Mouse (Mus musculus) limb, embryonic 13.5 days (tissue): Measurements from ENCODE around the gene Ctnnd2. TPM values are rescaled to one million over a fixed set of nuclear protein-coding genes. Genes with fewer than 3 reads are reported as not detected.

ENCODE experiments used
- ATAC-seq: fragments of 200-750 bp; cut with Nextera tagmentation; 2 replicates; pipeline ENCODE4 v1.8.0; 2017; ENCODE audit warnings: low read depth, moderate number of reproducible peaks, moderate TSS enrichment; ENCODE audit not compliant: low FRiP score
- H3K27ac ChIP-seq: fragments of 300-500 bp; sonication (generic); 2 replicates; pipeline ENCODE4 v1.5.1; 2015; ENCODE audit warnings: inconsistent platforms, mild to moderate bottlenecking, moderate library complexity
- H3K27me3 ChIP-seq: fragments of 300-500 bp; sonication (generic); 2 replicates; pipeline ENCODE4 v1.6.1; 2015; ENCODE audit warnings: mild to moderate bottlenecking, inconsistent platforms
- H3K36me3 ChIP-seq: fragments of 300-500 bp; sonication (generic); 2 replicates; pipeline ENCODE4 v1.6.1; 2015; ENCODE audit warnings: inconsistent platforms, mild to moderate bottlenecking, moderate library complexity
- H3K4me1 ChIP-seq: fragments of 300-500 bp; sonication (generic); 2 replicates; pipeline ENCODE4 v1.6.1; 2015; ENCODE audit warnings: inconsistent platforms
- H3K4me2 ChIP-seq: fragments of 300-500 bp; sonication (generic); replicated peaks from 2 replicates; pipeline ENCODE4 v1.6.1; 2015; ENCODE audit warnings: inconsistent platforms, mild to moderate bottlenecking, moderate library complexity
- H3K4me3 ChIP-seq: fragments of 300-500 bp; sonication (generic); 2 replicates; pipeline ENCODE4 v1.5.1; 2015; ENCODE audit warnings: moderate library complexity, mild to moderate bottlenecking, inconsistent platforms
- H3K9ac ChIP-seq: fragments of 300-500 bp; sonication (generic); 2 replicates; pipeline ENCODE4 v1.6.1; 2015; ENCODE audit warnings: mild to moderate bottlenecking, inconsistent platforms
- H3K9me3 ChIP-seq: fragments of 300-500 bp; sonication (generic); 2 replicates; pipeline ENCODE4 v1.6.1; 2016; ENCODE audit warnings: inconsistent platforms
- WGBS: fragments of 180-500 bp; shearing (Covaris S2); methylation state at CpG from one replicate; pipeline ENCODE4 v1.1.7; 2015; 5-methylcytosine and 5-hydroxymethylcytosine counted together
- polyA plus RNA-seq: library from polyadenylated mRNA; unstranded; fragments of >200 nt; fragmentation: Nextera tagmentation; extraction: Ambion mirVana; gene quantifications from 2 replicates; pipeline ENCODE4 v1.2.1, GENCODE M21; 2015

Ctnnd2 gene
- polyA plus RNA-seq, 1 experiment from 2014 or later, result 3.8 TPM

DNA sequence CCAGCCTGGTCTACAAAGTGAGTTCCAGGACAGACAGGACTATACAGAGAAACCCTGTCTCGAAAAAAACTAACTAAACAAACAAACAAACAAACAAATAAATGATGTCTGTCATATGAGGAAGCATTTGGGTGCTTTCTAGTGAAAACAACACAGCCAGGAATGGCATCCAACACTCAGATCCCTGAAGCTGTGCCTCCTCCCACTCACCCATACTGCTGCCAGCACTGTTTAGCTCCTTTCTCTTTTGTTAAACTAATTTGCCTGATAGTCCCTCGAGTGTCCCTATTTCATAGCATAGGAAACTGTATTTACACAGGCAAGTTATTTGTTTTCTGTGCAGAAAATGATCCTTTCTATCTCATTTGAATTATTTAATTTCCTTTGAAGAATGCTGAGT, 546.8 kb downstream of the Ctnnd2 start:
- Histone ChIP-seq H3K9me3 (no peaks in the 10 kb centered on the region), H3K9ac (no peak overlapping the region), H3K4me3 (no peak overlapping the region), H3K27ac (no peak overlapping the region), H3K36me3 (no peaks in the 10 kb centered on the region), H3K4me1 (no peaks in the 10 kb centered on the region), H3K4me2 (no peak overlapping the region), H3K27me3 (no peaks in the 10 kb centered on the region)
- no peak for ATAC-seq
- 77% methylated on average over 2 of the region's 2 CpGs for WGBS

DNA sequence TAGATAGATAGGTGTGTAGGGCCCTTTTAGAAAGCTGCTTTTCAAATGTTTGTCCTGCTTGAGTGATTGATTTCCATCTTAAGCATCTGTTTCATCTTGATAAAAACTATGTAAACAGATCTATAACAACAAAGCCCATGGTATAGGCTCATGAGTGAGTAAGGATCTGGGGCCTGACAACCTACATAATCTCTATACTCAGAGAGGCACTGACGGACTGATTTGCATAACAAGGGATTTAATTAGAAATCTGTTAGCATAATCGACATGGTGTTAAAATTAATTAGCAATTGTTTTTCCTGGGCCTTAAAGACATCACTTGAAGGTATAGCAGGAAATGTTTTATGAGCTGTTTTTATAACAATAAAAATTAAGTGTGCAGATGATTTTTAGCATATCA, 548.7 kb downstream of the Ctnnd2 start:
- Histone ChIP-seq H3K9ac (no peak overlapping the region), H3K9me3 (no peaks in the 10 kb centered on the region), H3K4me1 (no peaks in the 10 kb centered on the region), H3K27ac (no peak overlapping the region), H3K27me3 (no peaks in the 10 kb centered on the region), H3K4me2 (no peak overlapping the region), H3K4me3 (no peak overlapping the region), H3K36me3 (no peaks in the 10 kb centered on the region)
- 69% methylated on average over 2 of the region's 2 CpGs for WGBS
- no peak for ATAC-seq

DNA sequence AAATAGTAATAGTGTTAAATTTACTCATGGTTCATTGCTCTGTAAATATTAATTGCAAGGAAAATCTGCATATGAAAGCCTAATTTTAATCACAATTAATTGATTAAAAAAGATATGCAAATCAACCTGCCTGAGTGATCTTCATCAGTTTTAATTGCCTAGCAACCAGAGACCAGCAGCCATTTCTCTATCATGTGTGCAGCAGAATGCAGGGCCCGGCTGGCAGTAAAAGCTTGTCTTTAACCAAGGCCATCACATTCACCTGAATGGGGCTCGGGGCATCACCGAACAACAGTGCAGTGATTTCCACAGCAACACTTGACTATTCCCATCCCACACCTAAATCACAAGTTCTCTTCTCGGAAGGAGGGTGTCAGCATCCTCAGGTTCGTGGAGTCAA, 553.7 kb downstream of the Ctnnd2 start:
- H3K4me2 ChIP-seq, result no peak overlapping the region
- ATAC-seq, result no peak
- H3K36me3 ChIP-seq, result no peaks in the 10 kb centered on the region
- no peaks in the 10 kb centered on the region for H3K27me3 ChIP-seq
- H3K4me1 ChIP-seq, result no peaks in the 10 kb centered on the region
- H3K4me3 ChIP-seq, result no peak overlapping the region
- 89% methylated on average over 5 of the region's 5 CpGs for WGBS
- no peaks in the 10 kb centered on the region for H3K9me3 ChIP-seq
- H3K9ac ChIP-seq, result no peak overlapping the region
- no peak overlapping the region for H3K27ac ChIP-seq

DNA sequence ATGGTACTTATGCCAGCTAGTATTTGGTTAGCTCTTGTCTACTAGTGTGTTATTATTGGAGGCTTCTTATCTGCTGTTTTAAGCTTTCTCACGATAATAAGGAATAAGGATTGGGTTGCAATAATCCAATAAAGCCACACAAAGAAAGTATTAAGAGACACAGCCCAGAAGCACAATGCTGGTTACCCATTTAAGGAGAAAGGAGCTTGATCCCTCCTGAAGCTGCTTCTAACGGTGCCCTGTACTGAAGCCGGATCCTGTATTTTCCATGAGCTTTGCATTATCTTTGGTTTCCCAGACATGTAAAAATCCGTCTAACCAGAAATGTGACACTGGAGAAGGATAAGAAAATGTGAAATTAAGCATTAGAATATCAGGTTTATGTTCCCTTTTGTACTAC, 565.8 kb downstream of the Ctnnd2 start:
- no peaks in the 10 kb centered on the region for H3K36me3 ChIP-seq
- ATAC-seq, result no peak
- H3K4me2 ChIP-seq, result no peak overlapping the region
- H3K4me1 ChIP-seq, result no peaks in the 10 kb centered on the region
- H3K27me3 ChIP-seq, result no peaks in the 10 kb centered on the region
- H3K9me3 ChIP-seq, result no peaks in the 10 kb centered on the region
- no peak overlapping the region for H3K4me3 ChIP-seq
- WGBS, result 74% methylated on average over 4 of the region's 4 CpGs
- H3K9ac ChIP-seq, result no peak overlapping the region
- no peak overlapping the region for H3K27ac ChIP-seq

DNA sequence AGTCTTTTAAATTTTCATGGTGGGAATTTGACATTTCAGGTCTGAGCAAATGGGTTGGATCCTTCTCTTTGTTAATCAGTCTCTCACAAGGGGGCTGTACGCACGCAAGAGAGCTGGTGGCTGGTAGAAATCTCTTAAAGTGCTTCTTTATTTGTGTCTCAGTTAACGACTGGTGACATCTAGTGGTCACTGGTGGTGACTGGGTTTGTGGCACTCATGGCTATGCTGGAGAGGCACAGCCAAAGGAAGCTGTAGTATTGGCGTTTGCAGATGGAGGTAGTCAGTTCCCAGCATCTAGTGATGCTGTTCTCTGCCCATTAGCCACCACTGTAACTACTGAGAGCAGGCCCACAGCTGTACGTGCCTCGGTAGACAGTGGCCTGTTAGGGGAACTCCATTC, 568.3 kb downstream of the Ctnnd2 start:
- ATAC-seq, result peak; percentile 75; the same call in 1 of the 2 replicates
- Histone ChIP-seq H3K9me3 (no peaks in the 10 kb centered on the region), H3K4me1 (no peaks in the 10 kb centered on the region), H3K9ac (no peak overlapping the region), H3K27me3 (no peaks in the 10 kb centered on the region), H3K4me2 (no peak overlapping the region), H3K36me3 (no peaks in the 10 kb centered on the region), H3K4me3 (no peak overlapping the region), H3K27ac (no peak overlapping the region)
- WGBS, result 20% methylated on average over 6 of the region's 6 CpGs

DNA sequence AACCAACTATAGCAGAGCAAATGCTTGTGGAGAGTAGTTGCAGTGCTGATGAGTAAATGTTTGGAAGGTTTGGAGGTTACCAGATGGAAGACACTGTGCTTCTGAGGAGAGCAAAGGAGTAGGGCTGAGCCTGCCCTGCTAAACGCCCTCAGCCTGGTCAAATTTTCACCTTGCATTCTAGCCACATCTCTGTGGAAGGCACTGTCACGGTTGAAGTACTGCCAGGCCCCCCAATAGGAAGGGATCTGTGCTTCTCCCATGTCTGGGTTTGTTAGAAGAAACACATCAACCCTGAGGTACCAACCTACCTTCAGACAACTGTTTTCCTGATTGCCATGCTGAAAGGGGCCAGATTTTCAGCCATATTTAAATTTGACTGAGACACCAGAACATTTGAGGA, 585.6 kb downstream of the Ctnnd2 start:
- no peak overlapping the region for H3K4me3 ChIP-seq
- no peaks in the 10 kb centered on the region for H3K4me1 ChIP-seq
- no peaks in the 10 kb centered on the region for H3K27me3 ChIP-seq
- H3K9ac ChIP-seq, result no peak overlapping the region
- no peaks in the 10 kb centered on the region for H3K9me3 ChIP-seq
- WGBS, result 74% methylated on average over 2 of the region's 2 CpGs
- H3K27ac ChIP-seq, result no peak overlapping the region
- no peak overlapping the region for H3K4me2 ChIP-seq
- no peaks in the 10 kb centered on the region for H3K36me3 ChIP-seq
- no peak for ATAC-seq

DNA sequence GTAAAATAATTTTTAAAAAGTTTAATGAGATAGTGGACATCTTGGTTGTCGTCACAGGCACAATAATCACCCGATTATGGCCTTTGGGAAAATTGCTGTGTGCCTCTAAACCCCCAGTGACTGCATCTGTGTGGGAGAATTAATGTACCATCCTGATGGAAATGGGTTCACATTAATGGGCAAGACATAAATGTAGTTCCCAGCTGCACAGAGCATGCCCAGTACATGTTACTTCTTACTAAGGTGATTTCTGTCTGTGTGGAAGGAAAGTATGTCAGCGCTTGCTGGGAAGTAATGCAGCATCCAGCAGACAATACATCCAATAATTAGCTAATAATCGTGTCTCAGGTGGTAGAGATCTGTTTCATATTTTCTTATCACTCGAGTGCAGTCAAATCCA, 589.8 kb downstream of the Ctnnd2 start:
- Histone ChIP-seq H3K9me3 (no peaks in the 10 kb centered on the region), H3K4me3 (no peak overlapping the region), H3K36me3 (no peaks in the 10 kb centered on the region), H3K27ac (no peak overlapping the region), H3K4me1 (0 out of 2 replicates have a peak, but pooled peaks cover 3% of the 10 kb centered on the region), H3K27me3 (no peaks in the 10 kb centered on the region), H3K9ac (no peak overlapping the region), H3K4me2 (no peak overlapping the region)
- 74% methylated on average over 5 of the region's 5 CpGs for WGBS
- no peak for ATAC-seq

DNA sequence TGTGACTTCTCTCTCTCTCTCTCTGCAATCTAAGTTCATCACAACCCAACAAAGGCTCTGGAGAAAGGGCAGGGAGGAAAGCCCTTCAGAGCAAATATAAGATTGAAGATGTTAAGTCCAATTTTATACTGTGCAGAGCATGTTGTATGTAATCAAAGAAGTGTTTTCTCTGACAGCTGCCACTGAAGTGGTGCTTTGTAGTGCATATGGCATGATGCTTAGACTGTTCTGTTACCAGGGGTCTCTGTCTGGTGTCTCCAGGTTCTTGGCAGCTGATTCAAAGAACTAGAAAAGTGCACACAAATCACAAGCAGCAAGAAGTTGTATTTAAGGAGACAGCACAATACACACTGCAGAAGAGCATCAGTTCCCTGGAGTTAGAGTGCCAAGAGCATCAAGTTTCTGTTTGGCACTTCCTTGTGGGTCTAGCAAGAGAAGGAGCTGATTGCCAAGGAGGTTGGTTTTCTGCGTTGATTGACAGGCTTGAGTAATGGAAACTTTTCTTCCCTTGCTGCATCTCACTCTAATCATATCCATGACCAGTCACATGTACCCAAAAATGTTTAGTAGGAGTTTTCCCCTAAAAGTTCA, 590.4 kb downstream of the Ctnnd2 start:
- H3K27ac ChIP-seq, result no peak overlapping the region
- H3K9me3 ChIP-seq, result no peaks in the 10 kb centered on the region
- no peak overlapping the region for H3K4me2 ChIP-seq
- no peaks in the 10 kb centered on the region for H3K36me3 ChIP-seq
- H3K4me3 ChIP-seq, result no peak overlapping the region
- ATAC-seq, result no peak
- H3K9ac ChIP-seq, result no peak overlapping the region
- H3K4me1 ChIP-seq, result 0 out of 2 replicates have a peak, but pooled peaks cover 3% of the 10 kb centered on the region
- H3K27me3 ChIP-seq, result no peaks in the 10 kb centered on the region
- 91% methylated on average over 1 of the region's 1 CpGs for WGBS

DNA sequence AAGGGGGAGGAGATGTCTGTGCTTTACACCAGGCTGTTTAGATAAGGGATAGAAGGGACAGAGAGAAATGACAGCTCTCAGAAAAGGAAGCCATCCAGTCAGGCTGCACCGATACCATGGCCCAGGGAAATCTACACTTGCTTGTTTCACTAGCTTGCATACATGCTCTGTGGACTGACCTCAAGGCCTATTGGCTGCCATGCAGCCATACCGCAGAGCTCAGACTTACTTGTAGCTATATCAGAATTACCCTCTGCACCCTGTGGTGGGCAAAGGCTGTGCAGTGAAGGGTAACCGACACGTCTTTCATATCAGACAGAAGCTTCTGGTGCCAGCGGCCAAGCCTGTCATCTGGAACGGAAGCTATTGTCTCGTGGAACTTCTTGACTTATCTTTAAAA, 604.5 kb downstream of the Ctnnd2 start:
- no peak overlapping the region for H3K9ac ChIP-seq
- H3K27ac ChIP-seq, result no peak overlapping the region
- 91% methylated on average over 7 of the region's 7 CpGs for WGBS
- no peaks in the 10 kb centered on the region for H3K4me1 ChIP-seq
- ATAC-seq, result no peak
- H3K36me3 ChIP-seq, result no peaks in the 10 kb centered on the region
- no peaks in the 10 kb centered on the region for H3K9me3 ChIP-seq
- no peak overlapping the region for H3K4me3 ChIP-seq
- H3K4me2 ChIP-seq, result no peak overlapping the region
- no peaks in the 10 kb centered on the region for H3K27me3 ChIP-seq

DNA sequence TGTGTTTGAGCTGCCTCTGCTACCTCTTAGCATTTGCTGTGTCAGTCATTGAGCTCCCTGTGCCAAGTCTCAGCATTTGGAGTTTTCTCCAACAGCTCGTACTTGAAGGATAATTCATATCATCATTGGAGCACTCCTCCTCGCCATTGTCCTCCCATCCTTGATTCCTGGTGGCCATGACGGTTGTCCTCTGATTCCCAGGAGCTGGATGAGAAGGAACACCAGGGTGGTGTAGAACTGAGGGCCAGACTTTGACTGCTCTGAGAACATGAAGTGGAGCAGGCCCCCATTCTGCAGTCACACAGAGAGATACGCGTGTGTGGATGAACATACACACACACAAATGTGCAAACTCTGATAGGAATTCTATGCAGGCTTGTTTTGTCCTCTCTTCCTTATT, 605.4 kb downstream of the Ctnnd2 start:
- 88% methylated on average over 5 of the region's 5 CpGs for whole genome bisulfite sequencing
- H3K9ac ChIP-seq, result no peak overlapping the region
- ATAC-seq, result no peak

DNA sequence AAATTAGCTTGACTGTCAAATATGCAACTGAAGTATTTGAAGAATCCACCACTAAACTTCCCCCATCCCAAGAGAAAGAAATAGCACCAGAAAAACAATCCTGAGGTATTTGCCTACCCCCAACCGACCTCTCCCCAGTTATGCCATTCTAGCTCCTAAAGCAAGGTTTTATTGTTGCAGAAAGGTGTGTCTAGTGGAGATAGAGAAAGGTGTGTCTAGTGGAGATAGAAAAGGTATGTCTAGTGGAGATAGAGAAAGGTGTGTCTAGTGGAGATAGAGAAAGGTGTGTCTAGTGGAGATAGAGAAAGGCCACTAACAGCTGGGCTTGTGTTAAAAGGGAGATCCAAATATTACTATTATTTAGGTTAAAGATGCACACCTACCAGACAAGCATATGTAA, 607.5 kb downstream of the Ctnnd2 start:
- no peak overlapping the region for H3K4me3 ChIP-seq
- WGBS, result 73% methylated on average over 1 of the region's 1 CpGs
- H3K4me1 ChIP-seq, result no peaks in the 10 kb centered on the region
- H3K4me2 ChIP-seq, result no peak overlapping the region
- no peaks in the 10 kb centered on the region for H3K9me3 ChIP-seq
- H3K9ac ChIP-seq, result no peak overlapping the region
- H3K27me3 ChIP-seq, result no peaks in the 10 kb centered on the region
- no peak for ATAC-seq
- H3K27ac ChIP-seq, result no peak overlapping the region
- no peaks in the 10 kb centered on the region for H3K36me3 ChIP-seq

More for the DNA sequence above, 605.4 kb downstream of the Ctnnd2 start:
- Histone ChIP-seq H3K27me3 (no peaks in the 10 kb centered on the region), H3K4me2 (no peak overlapping the region), H3K36me3 (no peaks in the 10 kb centered on the region), H3K4me1 (no peaks in the 10 kb centered on the region), H3K27ac (no peak overlapping the region), H3K9me3 (no peaks in the 10 kb centered on the region), H3K4me3 (no peak overlapping the region)

DNA sequence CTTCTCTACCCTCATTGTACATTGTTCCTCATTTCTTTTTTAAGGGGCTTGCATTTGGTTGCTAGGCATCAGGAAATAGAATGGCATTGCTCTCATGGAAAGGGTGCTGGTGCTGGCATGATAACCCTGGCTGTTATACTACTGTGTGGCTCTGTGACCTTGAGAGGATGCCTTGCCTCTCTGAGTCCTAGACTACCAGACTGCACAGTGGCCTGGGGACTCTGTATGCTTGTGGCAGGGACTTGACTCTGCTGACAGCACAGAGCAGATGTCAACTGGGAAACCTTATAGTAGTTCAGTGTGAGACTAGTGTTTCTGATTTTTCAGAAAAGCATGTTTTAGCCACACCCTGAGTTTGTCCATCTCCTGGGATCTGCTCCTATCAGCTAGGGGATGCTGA, 608.6 kb downstream of the Ctnnd2 start:
- no peaks in the 10 kb centered on the region for H3K36me3 ChIP-seq
- H3K4me1 ChIP-seq, result no peaks in the 10 kb centered on the region
- H3K9ac ChIP-seq, result no peak overlapping the region
- no peaks in the 10 kb centered on the region for H3K27me3 ChIP-seq
- H3K4me2 ChIP-seq, result no peak overlapping the region
- H3K9me3 ChIP-seq, result no peaks in the 10 kb centered on the region
- no peak for ATAC-seq
- H3K27ac ChIP-seq, result no peak overlapping the region
- H3K4me3 ChIP-seq, result no peak overlapping the region

DNA sequence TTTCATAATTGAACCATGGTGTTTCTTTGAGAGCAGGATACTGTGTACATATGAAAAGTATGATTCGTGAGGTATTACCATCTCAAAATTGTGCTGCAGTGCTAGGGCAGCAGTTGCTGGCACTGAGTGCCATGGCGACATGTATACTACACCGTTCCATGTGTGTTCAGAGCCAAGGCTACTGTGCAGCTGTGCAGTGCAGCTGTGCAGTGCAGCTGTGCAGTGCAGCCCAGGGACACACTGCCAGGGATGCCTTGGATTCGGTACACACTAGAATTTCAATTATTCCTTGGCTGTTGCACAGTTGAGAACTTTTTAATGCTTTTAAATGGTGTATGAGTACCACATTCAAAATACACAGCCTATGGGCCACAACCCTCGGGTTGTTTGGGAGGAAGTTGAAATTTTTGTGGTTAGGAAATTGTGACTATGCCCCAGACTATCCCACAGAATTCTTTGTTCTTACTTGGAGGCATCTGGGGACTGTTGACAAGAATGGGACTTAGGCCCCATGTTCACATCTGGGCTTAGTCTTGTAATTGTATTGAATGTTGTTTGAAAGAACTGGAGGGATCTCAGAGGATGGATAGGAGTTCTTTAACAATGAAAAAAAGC, 613.4 kb downstream of the Ctnnd2 start:
- ATAC-seq, result no peak
- H3K36me3 ChIP-seq, result no peaks in the 10 kb centered on the region
- no peaks in the 10 kb centered on the region for H3K27me3 ChIP-seq
- H3K9me3 ChIP-seq, result no peaks in the 10 kb centered on the region
- H3K27ac ChIP-seq, result no peak overlapping the region
- no peak overlapping the region for H3K9ac ChIP-seq
- no peaks in the 10 kb centered on the region for H3K4me1 ChIP-seq
- WGBS, result 75% methylated on average over 5 of the region's 5 CpGs
- H3K4me2 ChIP-seq, result no peak overlapping the region
- no peak overlapping the region for H3K4me3 ChIP-seq
